Mouse (Mus musculus) MEL (cell line): ENCODE results near the gene Rac2.

Experiments
- CTCF ChIP-seq, 3 experiments: IDR thresholded peaks in 2 of 3; conservative IDR thresholded peaks in 1 of 3; 2 replicates each; pipeline ENCODE4 v1.5.1; 2011 to 2012; ENCODE audit warnings: low read length in 3 of 3, low read depth in 2 of 3, mild to moderate bottlenecking in 2 of 3, improper control_type of control experiment in 1 of 3, inconsistent platforms in 1 of 3, mixed read lengths in 1 of 3, moderate library complexity in 1 of 3; ENCODE audit not compliant: control insufficient read depth in 1 of 3, insufficient read depth in 1 of 3, poor library complexity in 1 of 3, severe bottlenecking in 1 of 3
- EP300 ChIP-seq, 2 experiments: IDR thresholded peaks; 2 replicates each; pipeline ENCODE4 v1.6.1; 2011; ENCODE audit warnings: improper control_type of control experiment in 2 of 2, low read length in 2 of 2, low read depth in 1 of 2, mild to moderate bottlenecking in 1 of 2
- GABPA ChIP-seq: IDR thresholded peaks from 2 replicates; pipeline ENCODE4 v1.6.1; 2012; ENCODE audit warnings: low read depth, mild to moderate bottlenecking, inconsistent platforms, low read length, improper control_type of control experiment, moderate library complexity
- POLR2A ChIP-seq, 2 experiments: IDR thresholded peaks; 2 replicates each; pipeline ENCODE4 v1.6.1; 2011 to 2012; ENCODE audit warnings: low read length in 2 of 2, mild to moderate bottlenecking in 2 of 2, control low read depth in 1 of 2, improper control_type of control experiment in 1 of 2, low read depth in 1 of 2, moderate library complexity in 1 of 2; ENCODE audit not compliant: control insufficient read depth in 1 of 2, insufficient read depth in 1 of 2, poor library complexity in 1 of 2
- SIN3A ChIP-seq: IDR thresholded peaks from 2 replicates; pipeline ENCODE4 v1.6.1; 2012; ENCODE audit warnings: low read length, improper control_type of control experiment, inconsistent platforms
- TCF12 ChIP-seq: IDR thresholded peaks from 2 replicates; pipeline ENCODE4 v1.6.1; 2014; ENCODE audit warnings: low read depth, mild to moderate bottlenecking, inconsistent platforms, low read length, improper control_type of control experiment, moderate library complexity

DNA sequence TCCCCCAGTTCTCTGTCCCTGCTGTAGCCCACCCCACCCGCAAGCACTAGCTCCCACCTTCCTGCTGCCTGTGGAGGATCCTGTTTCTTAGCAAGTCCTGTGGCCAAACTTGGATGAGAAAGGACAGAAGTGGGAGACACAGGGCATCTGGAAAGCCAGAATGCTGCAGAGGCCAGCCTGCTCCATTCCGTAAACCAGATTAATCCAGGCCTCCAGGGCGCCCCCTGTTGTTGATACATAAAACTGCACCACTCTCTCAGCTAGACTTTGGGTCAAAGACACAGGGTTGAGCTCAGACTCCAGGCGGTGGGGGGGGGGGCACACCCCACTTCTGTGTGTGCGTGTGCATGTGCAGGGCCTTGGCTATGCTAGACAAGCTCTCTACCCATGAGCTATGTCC, 22.9 kb upstream of the Rac2 start:
- TF ChIP-seq EP300 (IDR thresholded peaks at IDR 0.05; ENCODE audit: low read depth in 1 of 2, low read length in 2 of 2), result no peak
- no peak for TF ChIP-seq TCF12
- TF ChIP-seq POLR2A (IDR thresholded peaks at IDR 0.05; ENCODE audit: control insufficient read depth in 1 of 2, insufficient read depth in 1 of 2, low read depth in 1 of 2, low read length in 2 of 2, poor library complexity in 1 of 2), result no peak
- peak; percentile 48 to 62 (median 56) for TF ChIP-seq CTCF (IDR thresholded peaks at IDR 0.05 in 2 of 3, conservative IDR thresholded peaks at IDR 0.05 in 1 of 3; ENCODE audit: control insufficient read depth in 1 of 3, insufficient read depth in 1 of 3, low read depth in 2 of 3, low read length in 3 of 3, poor library complexity in 1 of 3, severe bottlenecking in 1 of 3)
- no peak for TF ChIP-seq GABPA
- TF ChIP-seq SIN3A, result no peak
